Mouse (Mus musculus) forebrain, embryonic 10.5 days (tissue): Measurements from ENCODE around the gene Itpkb. TPM values are rescaled to one million over a fixed set of nuclear protein-coding genes. Genes with fewer than 3 reads are reported as not detected.
"Not testable (repeated sequence)": the region's sequence is repeated elsewhere in the genome, so short reads cannot be mapped to it uniquely, and the experiment has no call there.

Source experiments
- DNase-seq: peaks from one replicate; pipeline ENCODE4 v3.0.0-alpha.2; 2017; ENCODE audit warnings: low spot score; ENCODE audit errors: extremely low spot score
- H3K27ac ChIP-seq: fragments of 300-500 bp; sonication (generic); 2 replicates; pipeline ENCODE4 v1.5.1; 2016; ENCODE audit warnings: mild to moderate bottlenecking
- H3K27me3 ChIP-seq: fragments of 300-500 bp; sonication (generic); 2 replicates; pipeline ENCODE4 v1.6.1; 2016; ENCODE audit warnings: mild to moderate bottlenecking; ENCODE audit not compliant: poor library complexity, severe bottlenecking
- H3K36me3 ChIP-seq: fragments of 300-500 bp; sonication (generic); replicated peaks from 2 replicates; pipeline ENCODE4 v1.6.1; 2016; ENCODE audit warnings: mild to moderate bottlenecking, moderate library complexity
- H3K4me1 ChIP-seq: fragments of 300-500 bp; sonication (generic); 2 replicates; pipeline ENCODE4 v1.6.1; 2016
- H3K4me3 ChIP-seq: fragments of 300-500 bp; sonication (generic); 2 replicates; pipeline ENCODE4 v1.5.1; 2016; ENCODE audit warnings: mild to moderate bottlenecking, moderate library complexity
- H3K9me3 ChIP-seq: fragments of 300-500 bp; sonication (generic); 2 replicates; pipeline ENCODE4 v1.6.1; 2016; ENCODE audit warnings: mild to moderate bottlenecking, moderate library complexity
- WGBS: fragments of 180-500 bp; shearing (Covaris S2); methylation state at CpG from one replicate; pipeline ENCODE4 v1.1.7; 2016; 5-methylcytosine and 5-hydroxymethylcytosine counted together
- polyA plus RNA-seq: library from polyadenylated mRNA; unstranded; fragments of >200 nt; fragmentation: Nextera tagmentation; extraction: Ambion mirVana; gene quantifications from 2 replicates; pipeline ENCODE4 v1.2.1, GENCODE M21; 2016

The Itpkb gene
- polyA plus RNA-seq, 1 experiment from 2014 or later = 2.5 TPM

DNA sequence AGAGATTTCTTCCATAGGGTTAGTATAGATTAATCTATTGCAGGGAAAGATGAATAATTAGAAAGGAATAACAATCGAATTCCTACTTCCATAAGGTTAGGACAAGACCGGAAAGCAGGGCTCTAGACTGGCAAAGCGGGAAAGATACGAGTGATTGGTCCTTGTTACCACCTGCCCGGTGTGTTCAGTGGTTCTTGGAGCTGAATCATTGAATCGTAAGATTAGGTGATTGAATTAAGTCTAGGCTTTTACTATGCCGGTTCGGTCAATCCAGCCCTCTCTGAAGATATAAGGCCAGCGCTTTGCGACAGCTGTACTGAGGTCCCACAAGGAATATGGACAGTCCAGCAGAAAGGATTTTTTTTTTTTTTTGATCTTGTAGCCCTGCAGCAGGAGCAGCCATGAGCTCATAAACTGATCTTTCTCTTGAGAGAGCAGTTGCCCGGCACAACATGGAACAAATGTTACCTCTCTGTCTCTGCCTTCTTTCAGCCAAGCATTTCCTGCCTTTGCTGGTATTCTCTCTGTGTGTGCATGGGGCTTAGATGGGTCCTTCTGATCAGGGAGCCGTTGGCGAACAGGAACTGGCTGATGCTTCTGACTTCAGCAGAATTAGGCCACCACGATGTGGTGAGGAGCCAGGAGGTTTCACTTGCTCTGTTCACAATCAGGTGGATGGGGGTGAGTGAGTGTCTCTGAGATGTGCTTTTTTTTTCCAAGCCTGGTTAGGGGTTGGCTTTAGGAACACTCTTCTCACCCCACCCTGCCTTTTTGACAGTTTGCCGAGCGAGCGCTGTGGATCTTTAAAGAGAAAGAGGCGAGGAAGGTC, 35.9 kb downstream of the Itpkb start:
- peaks cover 38% of the 10 kb centered on the region for H3K4me1 ChIP-seq
- H3K36me3 ChIP-seq = no peaks in the 10 kb centered on the region
- 82% methylated on average over 18 of the region's 18 CpGs for WGBS
- no peak for DNase-seq
- H3K9me3 ChIP-seq = no peaks in the 10 kb centered on the region
- H3K27ac ChIP-seq = peak overlapping the region; percentile 31; the same call in 1 of the 2 replicates
- peak overlapping the region; percentile 56; the same call in 1 of the 2 replicates for H3K4me3 ChIP-seq
- 0 out of 2 replicates have a peak, but pooled peaks cover 11% of the 10 kb centered on the region for H3K27me3 ChIP-seq

DNA sequence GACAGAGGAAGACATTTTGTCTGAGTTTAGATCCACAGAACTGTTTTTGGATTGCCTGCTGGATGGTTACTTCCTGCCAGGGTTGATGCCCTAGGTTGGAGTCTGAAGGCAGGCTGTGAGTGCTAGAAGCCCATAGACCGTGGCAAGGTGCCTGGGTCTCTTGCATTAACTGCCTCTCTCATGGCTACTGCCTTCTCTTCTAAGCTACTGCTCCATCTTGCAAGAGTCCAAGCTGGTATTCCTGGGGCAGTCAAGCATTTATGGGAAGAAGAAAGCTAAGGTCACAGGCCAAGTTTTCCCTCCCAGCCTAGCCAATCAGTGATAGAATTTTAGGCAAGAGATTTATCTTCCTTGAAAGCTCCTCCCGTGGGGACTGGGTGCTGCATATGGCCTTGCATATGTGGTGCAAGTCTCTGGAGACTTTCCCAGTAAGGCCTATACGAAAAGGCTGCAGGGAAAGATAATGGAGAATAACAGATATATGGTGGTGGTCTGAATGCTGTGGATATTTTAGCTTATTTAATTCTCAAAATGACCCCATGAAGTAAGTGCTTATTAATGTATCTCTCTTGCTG, 36.8 kb downstream of the Itpkb start:
- Histone ChIP-seq H3K4me3 (no peak overlapping the region), H3K27ac (no peak overlapping the region), H3K36me3 (no peaks in the 10 kb centered on the region), H3K4me1 (peaks cover 38% of the 10 kb centered on the region), H3K27me3 (0 out of 2 replicates have a peak, but pooled peaks cover 11% of the 10 kb centered on the region), H3K9me3 (no peaks in the 10 kb centered on the region)
- 89% methylated on average over 3 of the region's 3 CpGs for WGBS
- no peak for DNase-seq

DNA sequence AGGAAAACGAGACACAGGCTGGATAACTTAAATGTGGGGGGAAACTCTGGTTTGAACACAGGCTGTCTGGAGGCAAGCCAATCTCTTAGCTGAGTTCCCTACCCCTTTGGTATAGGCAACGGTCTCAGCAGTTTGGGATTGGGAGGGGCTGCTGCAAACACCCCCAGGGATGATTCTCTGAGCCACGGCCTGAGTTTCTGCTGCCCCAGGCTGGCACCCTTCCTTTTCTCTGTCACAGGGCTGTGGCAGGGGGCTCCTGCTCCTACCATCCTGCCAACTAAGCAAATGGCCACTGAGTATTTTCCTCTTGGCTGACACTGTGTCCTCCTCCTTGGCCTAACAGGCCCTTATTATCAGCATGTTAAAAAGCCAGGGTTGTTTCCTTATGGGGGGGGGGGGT, 37.3 kb downstream of the Itpkb start:
- Histone ChIP-seq H3K9me3 (no peaks in the 10 kb centered on the region), H3K4me1 (peaks cover 38% of the 10 kb centered on the region), H3K27me3 (0 out of 2 replicates have a peak, but pooled peaks cover 11% of the 10 kb centered on the region), H3K27ac (no peak overlapping the region), H3K4me3 (no peak overlapping the region), H3K36me3 (no peaks in the 10 kb centered on the region)
- WGBS = 78% methylated on average over 3 of the region's 3 CpGs
- no peak for DNase-seq

DNA sequence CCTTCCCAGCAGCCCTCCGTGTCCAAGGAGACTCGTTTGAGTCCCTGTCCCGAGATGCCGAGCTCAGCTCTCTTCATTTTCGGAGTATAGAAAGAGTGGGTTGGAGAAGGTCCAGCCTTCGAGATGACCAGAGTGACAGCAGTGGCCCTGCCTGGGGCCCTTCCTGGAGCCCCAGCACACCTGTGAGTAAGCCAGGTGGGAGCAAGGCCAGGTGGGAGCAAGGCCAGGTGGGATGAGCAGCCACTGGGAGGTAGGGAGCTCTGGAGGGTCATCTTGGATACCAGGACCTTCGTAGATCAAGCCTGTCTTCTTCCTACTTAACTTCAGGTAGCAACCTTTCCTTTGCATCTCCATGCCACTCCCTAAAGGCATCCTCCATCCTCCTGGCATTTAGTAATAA, 37.8 kb downstream of the Itpkb start:
- H3K4me1 ChIP-seq = peaks cover 38% of the 10 kb centered on the region
- no peak overlapping the region for H3K27ac ChIP-seq
- H3K4me3 ChIP-seq = no peak overlapping the region
- no peaks in the 10 kb centered on the region for H3K36me3 ChIP-seq
- 0 out of 2 replicates have a peak, but pooled peaks cover 11% of the 10 kb centered on the region for H3K27me3 ChIP-seq
- 91% methylated on average over 7 of the region's 7 CpGs for WGBS
- H3K9me3 ChIP-seq = no peaks in the 10 kb centered on the region
- no peak for DNase-seq

DNA sequence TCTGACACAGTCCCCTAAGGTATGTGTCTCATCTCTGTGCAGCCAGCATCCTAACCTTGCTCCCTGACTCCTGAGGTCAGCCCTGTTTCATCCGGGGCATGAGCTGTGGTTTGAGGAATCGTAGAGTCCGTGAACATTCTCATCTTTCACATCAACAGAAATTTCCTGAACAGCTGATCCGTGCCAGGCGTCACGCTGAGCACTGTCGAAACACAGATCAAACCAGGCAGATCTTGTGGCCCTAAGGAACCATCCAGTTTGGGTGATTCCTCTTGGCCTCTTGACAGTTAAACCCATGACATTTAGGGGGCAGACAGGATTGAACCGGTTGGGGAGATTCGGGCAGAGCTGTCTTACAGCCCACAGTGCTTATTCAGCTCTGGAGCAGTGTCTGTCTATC, 38.4 kb downstream of the Itpkb start:
- DNase-seq = no peak
- Histone ChIP-seq H3K9me3 (no peaks in the 10 kb centered on the region), H3K4me3 (no peak overlapping the region), H3K27ac (no peak overlapping the region), H3K27me3 (0 out of 2 replicates have a peak, but pooled peaks cover 11% of the 10 kb centered on the region), H3K4me1 (peaks cover 38% of the 10 kb centered on the region), H3K36me3 (no peaks in the 10 kb centered on the region)
- WGBS = 84% methylated on average over 9 of the region's 9 CpGs

DNA sequence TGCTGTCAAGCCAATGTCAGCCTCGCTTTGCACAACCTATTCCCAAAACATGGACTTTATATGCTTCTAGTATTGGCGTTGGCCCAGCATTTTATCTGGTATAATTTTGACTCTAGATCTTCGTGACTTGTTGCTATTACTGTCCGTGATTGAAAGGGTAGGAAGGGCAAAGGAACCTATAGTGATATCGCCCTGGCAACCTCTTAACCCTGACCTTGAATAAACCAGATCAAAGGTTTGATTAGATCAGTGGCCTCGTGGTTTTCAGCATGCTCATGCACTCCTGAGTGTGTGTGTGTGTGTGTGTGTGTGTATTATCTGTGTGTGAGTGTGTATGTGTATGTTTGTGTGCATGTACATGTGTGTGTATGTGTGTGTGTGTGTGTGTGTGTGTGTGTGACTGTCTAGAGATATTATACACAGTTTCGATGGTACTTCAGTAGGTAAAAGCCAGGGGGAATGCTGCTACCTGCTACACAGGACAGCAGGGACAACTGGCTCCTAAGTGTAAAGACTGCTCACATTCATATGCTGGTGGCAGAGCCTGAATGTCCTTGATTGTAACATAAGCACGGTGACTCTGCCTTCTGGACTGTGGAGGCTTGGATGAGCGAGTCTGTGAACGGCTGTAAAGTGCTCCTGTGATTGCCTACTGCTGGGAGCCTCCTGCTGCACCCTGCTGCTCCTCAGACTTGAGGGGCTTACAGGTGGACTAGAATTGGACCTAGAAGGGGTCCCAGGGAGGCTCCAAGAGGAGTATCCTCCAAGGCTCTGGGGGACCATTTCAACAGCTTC, 40.8 kb downstream of the Itpkb start:
- Histone ChIP-seq H3K4me1 (peaks cover 16% of the 10 kb centered on the region), H3K36me3 (no peaks in the 10 kb centered on the region), H3K27ac (no peak overlapping the region), H3K4me3 (no peak overlapping the region), H3K27me3 (0 out of 2 replicates have a peak, but pooled peaks cover 10% of the 10 kb centered on the region), H3K9me3 (no peaks in the 10 kb centered on the region)
- 84% methylated on average over 10 of the region's 10 CpGs for WGBS
- no peak for DNase-seq

DNA sequence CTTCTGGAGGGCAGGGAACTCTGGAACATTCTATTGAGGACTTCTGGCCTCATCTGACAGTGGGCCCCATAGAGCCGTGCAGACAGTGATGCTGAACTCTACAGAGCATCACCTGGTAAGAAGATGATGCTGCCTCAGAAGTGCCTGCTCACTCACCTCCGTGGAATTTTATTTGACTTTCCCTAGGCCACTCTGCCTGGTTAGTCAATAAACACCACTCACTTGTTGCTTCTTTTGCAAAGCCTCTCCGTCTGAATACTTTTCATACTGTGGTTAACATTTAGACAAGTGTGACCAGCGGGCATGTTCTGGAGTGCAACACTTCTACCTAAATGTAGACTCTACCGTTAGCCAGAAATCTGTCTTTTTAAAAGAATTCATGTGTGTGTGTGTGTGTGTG, 42.0 kb downstream of the Itpkb start:
- DNase-seq, H3K4me3 ChIP-seq, H3K27me3 ChIP-seq, H3K27ac ChIP-seq, H3K36me3 ChIP-seq, H3K9me3 ChIP-seq: not testable (repeated sequence)
- WGBS = 92% methylated on average over 5 of the region's 5 CpGs
- peaks cover 12% of the 10 kb centered on the region; the same call in 1 of the 2 replicates for H3K4me1 ChIP-seq

DNA sequence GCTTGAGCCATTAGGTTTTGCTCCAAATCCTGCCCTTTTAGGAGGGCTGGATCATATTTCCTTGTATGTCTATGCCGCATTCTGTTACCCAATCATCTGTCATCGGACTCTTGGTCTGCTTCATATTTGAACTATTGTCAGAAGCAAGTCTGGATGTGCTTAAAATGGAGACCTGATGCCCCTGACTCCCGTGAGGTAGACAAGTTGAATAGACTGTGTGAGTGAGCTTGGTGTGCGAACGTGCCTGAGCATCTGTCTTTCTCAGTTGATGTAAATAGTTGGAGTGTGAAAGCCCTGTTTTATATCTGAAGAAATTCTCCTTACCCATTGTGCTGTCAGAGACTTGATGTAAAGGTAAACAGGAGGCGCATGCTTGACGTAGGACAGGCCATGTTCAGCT, 46.3 kb downstream of the Itpkb start:
- 84% methylated on average over 7 of the region's 7 CpGs for WGBS
- DNase-seq = no peak
- H3K4me3 ChIP-seq = no peak overlapping the region

DNA sequence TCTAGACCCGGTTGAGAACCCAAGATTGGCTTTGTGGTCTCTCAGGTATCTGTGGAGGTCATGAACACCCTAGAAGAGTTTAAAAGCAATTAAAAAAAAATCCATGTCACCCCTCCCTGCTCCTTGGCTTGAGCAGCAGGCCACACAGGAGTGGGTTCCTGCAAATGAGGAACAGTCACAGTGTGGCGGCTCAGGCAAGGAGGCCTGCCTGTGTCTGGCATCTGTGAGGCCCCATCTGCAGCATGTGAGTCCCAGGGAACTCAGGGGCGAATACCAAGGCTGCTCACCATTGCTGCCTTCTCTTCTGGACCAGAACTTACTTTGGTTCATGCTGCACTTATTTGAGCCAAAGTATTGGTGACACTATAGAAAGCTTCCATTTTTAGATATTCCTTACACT, 49.3 kb downstream of the Itpkb start:
- H3K9me3 ChIP-seq = no peaks in the 10 kb centered on the region
- no peak overlapping the region for H3K4me3 ChIP-seq
- H3K4me1 ChIP-seq = peaks cover 21% of the 10 kb centered on the region; the same call in 1 of the 2 replicates
- H3K27me3 ChIP-seq = no peaks in the 10 kb centered on the region
- no peaks in the 10 kb centered on the region for H3K36me3 ChIP-seq
- no peak for DNase-seq
- 82% methylated on average over 3 of the region's 3 CpGs for WGBS
- H3K27ac ChIP-seq = no peak overlapping the region

More for the DNA sequence above, 46.3 kb downstream of the Itpkb start:
- Histone ChIP-seq H3K27ac (no peak overlapping the region), H3K9me3 (no peaks in the 10 kb centered on the region), H3K4me1 (0 out of 2 replicates have a peak, but pooled peaks cover 9% of the 10 kb centered on the region), H3K27me3 (no peaks in the 10 kb centered on the region), H3K36me3 (no peaks in the 10 kb centered on the region)

DNA sequence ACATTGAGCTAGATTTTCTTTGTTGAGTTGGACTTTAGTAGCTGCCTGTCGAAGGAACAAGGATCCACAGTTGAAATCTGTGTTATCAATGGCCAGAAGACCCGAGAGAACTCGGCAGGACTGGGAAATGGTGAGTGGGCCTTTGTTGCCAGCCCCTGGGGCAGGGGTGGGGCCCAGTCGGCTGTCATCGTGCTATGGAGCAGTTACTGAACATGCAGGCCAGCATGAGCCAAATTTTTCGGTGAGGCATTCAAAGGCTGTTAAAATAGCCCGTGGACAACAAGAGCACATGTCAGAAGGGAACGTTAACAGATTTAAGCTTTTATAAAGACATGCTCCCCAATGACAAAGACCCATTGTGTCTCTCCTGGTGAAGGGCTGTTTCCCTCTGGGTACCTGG, 52.1 kb downstream of the Itpkb start:
- 55% methylated on average over 8 of the region's 8 CpGs for WGBS
- Histone ChIP-seq H3K36me3 (no peaks in the 10 kb centered on the region), H3K4me3 (no peak overlapping the region), H3K27me3 (no peaks in the 10 kb centered on the region), H3K9me3 (no peaks in the 10 kb centered on the region), H3K4me1 (peaks cover 31% of the 10 kb centered on the region), H3K27ac (no peak overlapping the region)
- DNase-seq = no peak

DNA sequence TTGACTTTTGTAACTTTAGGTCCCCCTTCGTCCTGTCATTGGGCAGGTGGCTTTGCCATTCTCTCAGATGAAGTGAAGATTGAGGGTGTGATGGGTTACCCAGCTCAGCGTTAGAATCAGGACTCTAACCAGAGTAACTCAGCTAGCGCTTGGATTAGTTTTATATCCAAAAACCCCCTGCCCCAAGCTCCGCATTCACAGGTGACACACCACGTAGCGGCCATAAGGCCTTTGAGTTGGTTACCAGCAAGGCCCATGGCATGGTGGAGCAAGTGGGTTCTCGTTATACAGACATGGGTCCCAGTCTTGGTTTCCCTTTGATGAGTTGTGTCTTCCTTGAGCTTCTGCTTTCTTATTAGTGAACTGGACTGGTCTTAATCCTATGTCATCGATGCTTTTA, 53.6 kb downstream of the Itpkb start:
- no peak for DNase-seq
- Histone ChIP-seq H3K36me3 (no peaks in the 10 kb centered on the region), H3K4me1 (peaks cover 40% of the 10 kb centered on the region), H3K9me3 (no peaks in the 10 kb centered on the region), H3K4me3 (no peak overlapping the region), H3K27ac (no peak overlapping the region), H3K27me3 (no peaks in the 10 kb centered on the region)
- 93% methylated on average over 8 of the region's 8 CpGs for whole genome bisulfite sequencing

DNA sequence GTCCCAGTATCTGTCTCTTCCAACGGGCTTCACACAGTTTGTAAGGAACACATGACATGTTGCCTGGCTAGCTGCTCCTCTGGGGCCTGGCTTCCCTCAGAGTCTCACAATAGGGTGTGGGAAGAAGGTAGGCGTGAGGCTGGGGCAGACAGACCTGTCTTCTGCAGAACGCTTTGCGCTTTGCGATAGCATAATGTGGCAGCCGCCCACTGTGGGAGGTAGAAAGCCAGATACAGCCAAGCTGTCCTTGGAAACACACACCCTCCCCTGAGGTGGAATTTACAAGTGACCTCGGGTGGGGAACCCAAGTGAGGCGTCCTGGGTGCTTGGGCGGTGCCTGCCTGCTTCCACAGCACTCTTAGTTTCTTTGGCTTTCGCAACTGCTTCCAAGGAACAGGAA, 54.2 kb downstream of the Itpkb start:
- Histone ChIP-seq H3K9me3 (no peaks in the 10 kb centered on the region), H3K27ac (no peak overlapping the region), H3K27me3 (no peaks in the 10 kb centered on the region), H3K36me3 (no peaks in the 10 kb centered on the region), H3K4me1 (peaks cover 40% of the 10 kb centered on the region), H3K4me3 (no peak overlapping the region)
- DNase-seq = no peak
- WGBS = 76% methylated on average over 10 of the region's 10 CpGs
